Mouse (Mus musculus) cerebellum, postnatal 14 days (tissue): Measurements from ENCODE around the gene Gm17949.
"Not testable (repeated sequence)": the region's sequence is repeated elsewhere in the genome, so short reads cannot be mapped to it uniquely, and the experiment has no call there.

Source experiments
- DNase-seq, 2 experiments: peaks; one replicate each; pipeline ENCODE4 v3.0.0; 2021; ENCODE audit warnings: mixed read lengths in 2 of 2

Gene Gm17949

GRCm38 (mm10) chr17:57047406-57047805, 36.1 kb downstream of the Gm17949 start:
- peak in 1 of 2 experiments; percentile 39 for DNase-seq

GRCm38 (mm10) chr17:57048816-57049215, 37.5 kb downstream of the Gm17949 start:
- DNase-seq: no peak

GRCm38 (mm10) chr17:57051679-57052078, 40.4 kb downstream of the Gm17949 start:
- not testable (repeated sequence) for DNase-seq

- DNase-seq: no peak
Measured at GRCm38 (mm10) chr17:57056246-57056645, 45.0 kb downstream of the Gm17949 start.

- peak; percentile 63 to 73 for DNase-seq
Measured at GRCm38 (mm10) chr17:57058891-57059485, 47.7 kb downstream of the Gm17949 start, which contains the start of gene Crb3. TSS of gene Crb3 (plus strand) at chr17:57059105.

GRCm38 (mm10) chr17:57059486-57059977, 48.3 kb downstream of the Gm17949 start, which contains the start of gene Slc25a23:
TSS of gene Slc25a23 (minus strand) at chr17:57059863.
- DNase-seq: peak; percentile 86 to 89

GRCm38 (mm10) chr17:57060231-57060801, 49.0 kb downstream of the Gm17949 start:
- DNase-seq: peak; percentile 97

GRCm38 (mm10) chr17:57061069-57061468, 49.8 kb downstream of the Gm17949 start:
- DNase-seq: no peak

GRCm38 (mm10) chr17:57062011-57062521, 50.8 kb downstream of the Gm17949 start:
- DNase-seq: peak; percentile 62 to 71

- no peak for DNase-seq
Measured at GRCm38 (mm10) chr17:57062548-57062947, 51.3 kb downstream of the Gm17949 start.

GRCm38 (mm10) chr17:57063031-57063430, 51.8 kb downstream of the Gm17949 start:
- no peak for DNase-seq

GRCm38 (mm10) chr17:57066908-57067307, 55.6 kb downstream of the Gm17949 start:
- no peak for DNase-seq

- DNase-seq: no peak
Measured at GRCm38 (mm10) chr17:57070272-57070671, 59.0 kb downstream of the Gm17949 start.

- DNase-seq: no peak
Measured at GRCm38 (mm10) chr17:57070699-57071098, 59.4 kb downstream of the Gm17949 start.
